Mouse (Mus musculus) liver, postnatal 0 days (tissue): ENCODE measurements around the gene Ppargc1a.

Source experiments
- CTCF ChIP-seq: sonication (generic); IDR thresholded peaks from 2 replicates; pipeline ENCODE4 v1.5.1; 2016; ENCODE audit warnings: antibody characterized with exemption, low read depth
- EP300 ChIP-seq: IDR thresholded peaks from 2 replicates; pipeline ENCODE4 v1.6.1; 2016; ENCODE audit warnings: antibody characterized with exemption, low read depth, mild to moderate bottlenecking

DNA sequence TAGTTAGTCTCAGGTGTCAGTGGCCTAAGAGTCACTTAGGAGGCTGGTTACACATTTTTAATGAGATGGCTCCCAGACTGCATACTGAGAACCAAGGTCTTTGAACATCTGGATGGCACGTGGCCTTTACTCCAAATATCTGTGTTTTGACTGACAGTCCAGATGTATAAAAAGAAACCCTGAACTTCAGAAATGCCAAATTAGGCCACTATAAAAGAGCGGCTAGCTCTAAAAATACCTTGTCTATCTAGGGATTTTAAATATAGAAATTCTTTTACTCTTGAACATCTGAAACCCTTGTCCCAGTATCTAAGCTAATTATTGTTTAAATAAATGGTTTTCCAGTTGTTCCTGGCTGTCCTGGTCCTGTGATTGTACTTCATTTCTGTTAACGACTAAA is 90.4 kb downstream of the Ppargc1a start:
- TF ChIP-seq CTCF (no peak), EP300 (no peak)
